Mouse (Mus musculus): ENCODE data around the gene Rnf144b.

Rnf144b gene

DNA sequence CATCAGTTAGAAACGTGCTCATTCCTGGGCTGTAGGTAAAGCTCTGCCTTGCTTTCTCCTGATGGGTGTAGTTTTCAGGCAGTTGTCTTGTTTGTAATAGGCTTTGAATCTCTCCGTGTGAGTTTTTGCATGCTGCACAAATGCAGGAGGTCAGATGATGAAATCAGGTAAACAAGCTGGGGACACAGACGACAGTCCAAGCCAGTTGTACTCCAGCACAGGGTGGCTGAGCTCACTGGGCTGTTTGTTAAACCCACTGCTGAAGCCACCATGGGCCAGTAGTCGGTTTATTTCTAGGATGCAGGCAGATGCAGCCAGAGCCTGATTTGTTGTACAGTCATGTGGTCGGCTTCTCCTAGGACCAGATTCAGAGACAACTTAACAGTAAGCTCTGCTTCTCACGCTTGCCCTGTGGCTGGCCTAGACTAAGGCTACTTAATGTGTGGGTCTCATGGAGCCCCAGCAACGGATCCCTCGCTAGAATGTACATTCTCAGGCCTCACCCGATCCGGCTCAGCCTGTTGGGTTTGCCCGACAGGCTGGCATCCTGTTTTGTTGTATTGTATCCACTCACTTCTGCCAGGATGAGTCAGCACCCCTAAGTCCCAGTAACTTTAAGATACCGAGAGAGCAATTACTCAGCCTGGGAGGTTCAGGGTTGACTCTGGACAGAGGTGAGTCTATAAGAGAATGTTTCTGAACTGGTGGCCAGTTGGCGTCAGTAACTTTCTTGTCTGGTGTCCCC is 48.5 kb downstream of the Rnf144b start:
- in situ Hi-C loops (cut with MboI, MseI), result loop anchor here (10.0 kb wide), 1 partner anchor 1274 kb away; no protein-coding TSS in a partner anchor

DNA sequence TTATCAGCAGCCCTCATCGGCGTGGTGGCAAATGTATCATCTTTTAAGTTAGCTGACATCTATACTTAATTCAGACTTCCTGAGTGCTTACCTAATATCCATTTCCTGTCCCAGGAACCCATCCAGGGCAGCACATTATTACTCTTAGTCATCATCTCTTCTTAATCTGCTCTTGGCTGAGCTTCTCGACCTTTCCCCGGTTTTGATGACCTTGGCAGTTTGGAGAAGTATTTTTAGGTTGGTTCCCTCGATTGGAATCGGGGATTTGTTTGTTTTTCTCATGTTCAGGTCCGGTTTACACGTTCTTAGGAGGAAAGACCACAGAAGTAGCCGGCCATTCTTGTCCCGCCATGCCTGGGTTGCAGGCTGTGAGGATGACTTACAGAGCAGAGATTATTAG is 50.4 kb downstream of the Rnf144b start:
- in situ Hi-C loops (cut with MboI, MseI), result loop anchor here (10.0 kb wide), 1 partner anchor 1272 kb away; no protein-coding TSS in a partner anchor

DNA sequence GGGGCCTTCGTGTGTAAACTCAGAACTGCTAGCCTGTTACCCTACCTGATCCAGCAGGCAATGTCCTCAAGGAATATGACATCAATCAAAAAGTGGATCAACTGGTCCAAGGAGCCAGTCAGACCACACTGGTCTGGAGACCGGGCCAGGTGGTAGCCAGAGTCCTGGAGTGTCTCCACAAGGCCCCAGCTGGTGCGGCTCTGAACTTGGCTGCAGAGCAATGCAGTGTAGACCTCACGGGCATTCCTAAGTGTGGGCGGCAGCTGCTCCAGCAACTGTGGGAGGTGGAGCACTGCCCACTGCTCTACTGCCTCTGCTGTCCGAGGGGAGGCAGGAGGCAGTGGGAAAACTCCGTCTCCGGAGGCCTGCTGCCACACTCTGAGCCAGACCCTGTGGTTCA is 55.7 kb downstream of the Rnf144b start:
- in situ Hi-C loops (cut with MboI, MseI), result loop anchor here (10.0 kb wide), 1 partner anchor 1267 kb away; no protein-coding TSS in a partner anchor

DNA sequence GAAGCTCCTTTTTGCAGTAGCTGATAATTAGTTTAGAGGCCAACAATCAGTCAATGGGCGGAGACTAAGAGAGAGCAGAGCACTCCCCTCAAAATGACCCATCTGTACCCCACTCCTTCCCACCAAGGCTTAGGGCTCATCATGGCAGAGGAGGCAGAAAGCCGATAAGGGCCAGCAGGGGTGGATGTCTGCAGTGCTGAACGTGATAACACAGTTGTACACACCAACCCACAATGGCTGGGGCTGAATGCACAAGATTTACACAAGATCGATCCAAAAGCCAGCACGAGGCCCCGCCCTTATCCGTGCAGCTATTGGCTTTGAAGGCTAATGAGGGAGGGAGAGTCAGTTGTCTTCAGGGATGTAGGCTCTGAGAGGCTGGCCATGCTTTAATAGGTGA is 58.3 kb downstream of the Rnf144b start:
- in situ Hi-C loops (cut with MboI, MseI), result no loop called here

DNA sequence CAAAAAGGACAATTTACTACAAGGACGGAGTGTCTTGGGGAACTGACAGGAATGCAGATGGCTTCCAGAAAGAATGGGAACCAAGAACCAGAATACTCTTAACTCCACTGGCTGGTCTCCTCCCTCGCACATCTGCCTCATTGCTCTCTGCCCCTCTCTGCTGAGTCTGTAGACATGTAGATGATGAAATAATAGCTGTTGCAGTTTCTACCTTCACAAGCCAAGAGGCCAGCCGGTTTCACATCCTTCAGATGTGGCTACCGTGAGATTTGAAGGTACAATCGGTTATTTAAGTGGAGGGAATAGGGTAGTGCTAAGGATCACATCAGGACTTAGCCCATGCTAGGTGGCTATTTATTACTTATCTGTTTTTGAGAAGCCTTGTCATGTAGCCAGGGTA is 59.9 kb downstream of the Rnf144b start:
- in situ Hi-C loops (cut with MboI, MseI), result no loop called here

DNA sequence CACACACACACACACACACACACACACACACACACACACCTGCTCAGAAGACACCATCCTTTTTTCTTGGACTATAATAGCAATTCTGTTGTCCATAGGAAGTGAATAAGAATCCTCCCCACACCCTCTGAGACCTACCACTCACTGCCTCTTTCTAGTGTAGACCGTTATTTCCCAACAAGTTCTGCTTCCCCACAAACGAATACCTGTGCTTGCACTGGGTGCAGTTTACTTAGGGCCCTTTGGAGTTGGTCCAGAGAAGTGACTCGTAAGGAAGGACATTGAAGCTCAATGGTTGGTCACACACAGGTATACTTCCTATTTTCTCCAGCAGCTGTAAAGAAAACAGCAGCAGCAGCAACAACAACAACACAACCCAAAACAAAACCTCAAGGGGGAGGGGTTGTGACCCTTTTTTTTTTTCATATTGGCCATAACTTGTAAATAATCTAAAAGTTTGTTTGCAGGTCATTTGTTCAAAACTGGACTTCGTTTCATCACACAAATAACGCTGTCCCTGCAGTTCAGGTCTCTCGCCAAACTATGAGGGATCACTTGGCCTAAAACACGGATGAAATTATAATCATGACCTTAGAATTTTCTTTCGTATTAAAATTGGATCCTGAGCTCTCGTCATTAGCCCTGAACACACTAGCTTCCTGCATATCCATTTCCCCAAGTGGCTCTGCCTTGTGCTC is 60.7 kb downstream of the Rnf144b start:
- in situ Hi-C loops (cut with MboI, MseI), result no loop called here

DNA sequence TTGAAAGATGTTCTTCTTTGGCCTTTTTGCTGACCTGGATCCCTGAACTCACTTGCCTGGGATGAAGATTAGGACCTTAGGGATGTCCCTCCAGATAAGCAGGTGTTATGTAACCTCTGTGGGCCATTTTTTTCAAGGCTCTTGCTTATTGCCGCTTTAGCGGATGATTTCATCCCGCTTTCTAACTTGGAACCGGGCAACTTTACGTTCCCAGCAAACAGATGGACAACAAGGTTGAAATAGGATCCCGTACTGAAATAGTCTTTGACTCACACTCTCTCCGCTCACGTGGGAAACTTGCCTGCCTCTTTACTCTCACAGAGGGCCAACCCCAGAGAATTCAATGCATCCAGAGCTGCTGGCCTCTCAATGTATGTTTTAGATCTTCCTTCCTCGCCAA is 61.3 kb downstream of the Rnf144b start:
- in situ Hi-C loops (cut with MboI, MseI), result no loop called here

DNA sequence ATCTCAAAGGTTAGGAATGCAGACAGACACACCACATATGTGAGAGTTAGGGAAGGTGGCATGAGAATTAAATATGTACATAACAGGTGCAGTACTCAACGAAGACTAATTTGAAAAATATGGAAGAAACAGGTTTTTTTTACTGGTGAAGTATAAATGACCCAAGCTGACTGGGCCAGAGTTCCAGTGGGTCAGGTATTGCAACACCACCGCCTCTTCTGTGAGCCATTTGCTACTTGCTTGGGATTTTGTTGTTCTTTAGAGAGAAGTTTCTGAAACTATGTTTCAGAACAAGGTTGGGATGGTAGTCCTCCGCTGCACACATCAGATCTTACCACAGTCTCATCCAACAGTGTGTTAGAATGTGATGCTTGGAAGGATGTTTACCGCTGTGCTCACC is 65.4 kb downstream of the Rnf144b start:
- in situ Hi-C loops (cut with MboI, MseI), result no loop called here

DNA sequence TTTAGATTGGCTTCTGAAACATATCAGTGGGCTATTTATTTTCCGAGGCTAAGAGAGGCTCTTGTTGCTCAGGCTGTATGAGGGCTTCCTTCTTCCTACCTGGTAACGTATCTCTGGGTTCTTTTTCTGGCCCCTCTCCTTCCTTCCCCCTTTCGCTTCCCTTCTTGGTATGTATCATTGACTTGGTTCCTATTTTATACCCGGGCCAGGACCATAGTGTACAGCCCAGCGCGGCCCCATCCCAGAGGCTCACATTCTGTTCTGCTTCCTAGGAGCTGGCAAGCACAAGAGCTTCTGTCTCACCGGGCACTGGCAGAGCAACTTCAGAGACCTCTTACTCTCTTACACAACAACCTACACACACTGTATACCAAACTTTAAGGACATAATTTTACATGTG is 67.5 kb downstream of the Rnf144b start:
- in situ Hi-C loops (cut with MboI, MseI), result no loop called here

DNA sequence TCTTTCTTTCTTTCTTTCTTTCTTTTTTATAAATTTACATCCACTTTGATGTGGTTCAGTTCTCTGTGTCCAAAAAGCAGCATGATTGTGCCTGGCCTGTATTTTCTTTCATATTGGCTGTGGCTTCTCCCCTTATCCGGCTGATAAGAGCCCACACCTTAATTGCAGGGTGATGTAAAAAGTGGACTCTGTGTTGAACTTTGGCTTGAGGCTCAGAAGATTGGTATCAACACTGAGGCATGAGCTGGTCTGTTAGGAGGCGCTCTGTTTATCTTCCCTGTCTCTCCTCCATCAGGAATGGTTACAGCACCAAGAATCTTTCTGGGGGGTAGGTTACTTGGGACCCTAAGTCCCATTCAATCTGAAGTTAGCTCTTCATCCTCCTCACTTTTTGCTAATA is 69.7 kb downstream of the Rnf144b start:
- in situ Hi-C loops (cut with MboI, MseI), result no loop called here

DNA sequence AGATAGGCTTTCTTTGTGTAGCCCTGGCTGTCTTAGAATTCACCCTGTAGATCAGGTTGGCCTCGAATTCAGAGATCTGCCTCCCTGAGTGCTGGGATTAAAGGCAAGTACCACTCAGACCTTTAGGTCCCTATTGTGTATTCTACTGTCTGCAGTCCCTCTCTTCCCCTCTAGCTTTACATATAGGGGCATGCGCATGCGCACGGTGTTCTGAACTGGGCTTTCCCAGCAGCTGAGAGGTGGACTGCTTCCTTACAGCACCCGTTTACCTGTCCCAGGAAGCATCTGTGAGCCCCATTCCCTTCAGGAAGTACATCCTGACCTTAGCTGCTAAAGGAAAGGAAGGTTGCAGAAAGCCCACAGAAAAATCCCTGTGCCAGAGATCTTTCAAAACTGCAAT is 70.3 kb downstream of the Rnf144b start:
- in situ Hi-C loops (cut with MboI, MseI), result no loop called here

DNA sequence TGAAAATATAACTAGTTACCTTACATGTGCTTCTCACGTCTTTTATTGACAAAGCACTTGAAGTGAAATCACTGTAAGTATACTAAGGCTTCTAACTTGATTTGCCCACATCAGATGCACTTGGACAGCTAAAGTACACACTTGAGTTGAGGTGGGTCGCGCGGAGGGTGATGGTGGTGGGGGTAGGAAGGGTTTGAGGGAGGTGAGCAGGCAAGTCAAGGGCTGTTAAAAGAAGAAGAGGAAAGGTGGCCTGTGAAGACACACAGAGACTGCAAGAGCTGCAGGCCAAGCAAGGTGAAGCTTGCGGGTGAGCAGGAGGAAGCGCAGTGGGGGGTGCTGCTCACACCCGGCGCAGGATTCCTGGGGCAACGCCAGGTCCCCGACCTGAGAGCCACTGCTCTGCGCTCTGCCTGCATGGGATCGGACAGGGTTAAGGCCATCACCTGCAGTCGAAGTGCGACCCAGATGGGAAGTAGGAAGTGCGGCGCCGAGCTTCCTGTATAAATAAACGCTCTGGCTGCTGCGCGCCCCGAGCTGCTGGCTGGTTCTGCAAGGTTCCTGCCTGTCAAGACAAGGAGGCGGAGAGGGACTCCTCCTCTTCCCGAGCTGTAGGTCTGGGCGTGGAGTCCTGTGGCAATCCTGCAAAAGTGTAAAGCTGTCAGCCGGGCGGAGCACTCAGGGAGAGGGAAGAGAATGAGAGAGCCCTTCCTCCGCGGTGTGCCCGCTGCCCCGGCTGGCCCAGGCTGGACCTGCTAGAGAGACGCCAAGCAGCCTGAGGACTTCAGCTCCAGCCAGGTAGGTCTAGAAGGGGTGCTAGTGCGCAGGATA is 71.1 kb downstream of the Rnf144b start:
- in situ Hi-C loops (cut with MboI, MseI), result no loop called here

DNA sequence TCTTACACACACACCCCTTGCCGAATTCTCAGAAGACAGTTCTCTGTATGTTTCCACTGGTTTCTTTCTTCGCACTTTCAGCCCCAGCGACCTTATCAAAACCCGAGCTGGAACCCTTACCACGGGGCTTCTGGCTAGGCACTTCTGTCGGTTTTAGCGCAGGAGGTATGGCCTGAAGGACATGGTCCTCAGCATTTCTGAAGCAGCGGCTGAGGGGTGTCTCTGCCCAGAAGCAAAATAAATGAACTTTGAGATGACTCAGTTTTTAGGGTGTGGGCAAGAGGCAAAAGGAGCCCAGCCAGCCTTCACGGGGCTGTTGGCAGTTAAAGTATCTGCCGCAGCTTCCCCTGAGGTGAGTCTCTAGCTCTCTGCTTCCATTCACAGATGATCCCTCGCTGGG is 72.2 kb downstream of the Rnf144b start:
- in situ Hi-C loops (cut with MboI, MseI), result no loop called here

DNA sequence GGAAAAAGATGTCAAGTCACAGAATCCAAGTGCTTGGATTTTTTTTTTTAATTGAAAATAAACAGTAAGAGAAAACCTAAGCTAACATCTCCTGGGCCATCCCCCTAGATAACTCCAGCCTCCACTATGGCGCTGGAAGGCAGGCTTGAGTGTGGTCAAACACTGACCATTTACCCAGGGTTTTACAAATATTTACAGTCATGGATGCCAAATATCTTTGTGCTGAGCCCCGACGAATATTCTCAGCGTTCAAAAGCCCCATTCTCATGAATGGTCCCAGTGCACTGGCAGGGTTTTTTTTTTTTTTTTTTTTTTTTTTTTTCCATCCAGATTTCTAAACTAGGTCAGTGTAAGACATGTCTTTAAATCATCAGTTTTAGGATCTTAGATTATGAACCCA is 73.0 kb downstream of the Rnf144b start:
- in situ Hi-C loops (cut with MboI, MseI), result no loop called here

DNA sequence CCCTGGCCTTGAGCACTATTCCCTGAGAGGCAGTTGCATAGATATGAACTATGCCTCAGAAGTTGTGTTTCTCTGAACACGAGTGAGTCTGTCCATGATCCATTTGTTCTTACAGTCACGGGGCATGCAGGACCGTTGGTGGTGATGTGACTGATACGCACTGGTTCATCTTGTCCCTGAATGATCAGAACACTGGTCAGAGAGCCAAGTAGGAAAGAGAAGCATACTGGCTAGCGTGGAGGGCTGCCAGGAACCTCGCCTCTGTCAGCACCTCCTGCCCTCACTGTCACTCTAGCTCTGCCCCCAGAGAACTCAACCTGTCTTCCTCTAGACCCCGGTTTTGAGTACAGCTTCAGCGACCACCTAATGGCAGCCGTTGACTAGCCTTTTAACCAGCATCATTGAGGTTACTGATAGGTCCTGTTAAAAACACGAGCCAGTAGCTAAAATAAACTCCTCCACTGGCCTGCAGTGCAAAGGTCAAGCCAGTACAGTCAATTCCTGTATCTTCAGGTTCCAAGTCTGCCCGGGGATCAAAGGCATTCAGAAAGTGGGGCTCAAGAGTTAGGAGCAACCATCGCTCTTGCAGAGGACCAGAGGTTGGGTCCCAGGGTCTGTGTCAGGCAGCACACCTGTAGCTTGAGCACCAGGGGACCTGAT is 77.7 kb downstream of the Rnf144b start:
- in situ Hi-C loops (cut with MboI, MseI), result no loop called here

DNA sequence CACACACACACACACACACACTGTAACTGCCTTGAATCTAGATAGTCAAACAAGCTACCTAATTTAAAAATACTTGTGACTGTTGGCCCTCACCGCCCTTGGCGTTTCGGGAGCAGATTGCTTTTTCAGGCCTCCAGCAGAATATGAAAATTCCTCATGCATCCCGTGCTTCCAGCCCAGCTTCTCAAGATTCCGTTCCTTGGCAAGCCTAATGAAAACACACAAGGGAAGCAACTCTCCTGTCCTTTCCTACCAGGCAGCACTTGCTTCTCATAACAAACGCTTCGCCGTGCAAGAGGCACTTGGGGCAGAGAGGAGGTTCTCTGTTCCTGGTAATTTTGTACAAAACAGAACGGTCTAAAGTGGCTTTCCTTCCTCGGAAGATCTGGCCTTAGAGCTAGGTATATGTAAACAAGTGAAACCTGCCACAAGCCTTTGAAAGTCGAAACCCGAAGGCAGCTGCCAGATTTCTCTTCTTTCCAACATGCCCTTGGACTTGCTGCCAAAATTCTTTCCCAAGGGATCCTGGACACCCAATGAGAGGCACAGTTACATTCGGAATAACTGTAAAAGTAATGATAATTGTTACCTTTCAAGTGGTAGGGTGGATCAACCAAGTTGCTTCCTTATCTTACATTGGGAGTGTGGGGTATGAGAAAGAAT is 79.6 kb downstream of the Rnf144b start:
- in situ Hi-C loops (cut with MboI, MseI), result no loop called here

DNA sequence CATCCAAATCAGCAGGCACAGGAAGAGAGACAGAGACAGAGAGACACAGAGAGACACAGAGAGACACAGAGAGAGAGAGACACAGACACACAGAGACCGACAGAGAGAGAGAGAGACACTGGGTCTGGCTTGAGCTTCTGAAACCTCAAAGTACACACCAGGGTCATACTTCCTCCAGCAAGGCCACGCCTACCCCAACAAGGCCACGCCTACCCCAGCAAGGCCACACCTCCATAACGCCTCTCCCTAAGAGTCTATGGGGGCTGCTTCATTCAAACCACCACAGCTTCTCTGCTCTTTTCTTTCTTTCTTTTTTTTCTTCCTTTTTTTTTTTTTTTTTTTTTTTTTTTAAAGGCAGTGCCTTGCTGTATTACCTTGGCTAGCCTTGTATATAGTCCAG is 88.0 kb downstream of the Rnf144b start:
- in situ Hi-C loops (cut with MboI, MseI), result no loop called here

DNA sequence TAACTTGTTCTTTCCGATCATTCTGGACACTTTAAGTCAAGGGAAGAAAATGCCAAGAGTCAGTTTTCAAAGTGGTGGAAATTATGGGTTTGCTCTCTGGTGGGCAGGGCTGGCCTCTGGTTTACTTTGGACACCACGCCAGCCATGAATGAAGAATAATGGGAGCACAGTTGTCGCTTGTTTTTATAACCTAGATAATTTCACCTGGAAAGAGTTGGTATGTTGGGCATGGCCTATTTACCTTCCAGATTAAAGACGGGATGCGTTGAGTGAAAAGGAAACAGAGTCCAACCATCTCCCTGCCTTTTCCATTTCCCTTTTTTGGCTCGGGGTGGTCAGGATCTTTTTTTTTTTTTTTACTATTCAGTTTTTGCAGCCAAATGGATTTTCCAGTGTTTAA is 88.5 kb downstream of the Rnf144b start:
- in situ Hi-C loops (cut with MboI, MseI), result no loop called here

DNA sequence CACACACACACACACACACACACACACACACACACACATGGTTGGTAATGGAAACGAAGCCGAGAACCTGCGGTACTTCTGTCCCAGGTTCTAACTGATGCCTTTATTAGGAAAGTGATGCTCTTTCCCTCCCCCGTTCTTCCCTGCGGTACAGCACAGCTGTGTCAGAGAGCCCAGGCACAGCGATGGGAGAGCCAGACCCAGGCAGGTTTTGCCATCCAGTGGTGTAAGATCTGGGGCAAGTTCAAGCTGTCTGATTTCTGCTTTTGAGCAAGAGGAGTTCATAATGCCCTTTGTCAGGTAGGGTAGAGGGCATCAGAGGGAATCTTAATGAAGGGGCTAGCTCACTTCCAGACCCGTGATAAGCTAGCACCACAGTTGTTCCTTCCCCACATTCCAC is 89.1 kb downstream of the Rnf144b start:
- in situ Hi-C loops (cut with MboI, MseI), result no loop called here

DNA sequence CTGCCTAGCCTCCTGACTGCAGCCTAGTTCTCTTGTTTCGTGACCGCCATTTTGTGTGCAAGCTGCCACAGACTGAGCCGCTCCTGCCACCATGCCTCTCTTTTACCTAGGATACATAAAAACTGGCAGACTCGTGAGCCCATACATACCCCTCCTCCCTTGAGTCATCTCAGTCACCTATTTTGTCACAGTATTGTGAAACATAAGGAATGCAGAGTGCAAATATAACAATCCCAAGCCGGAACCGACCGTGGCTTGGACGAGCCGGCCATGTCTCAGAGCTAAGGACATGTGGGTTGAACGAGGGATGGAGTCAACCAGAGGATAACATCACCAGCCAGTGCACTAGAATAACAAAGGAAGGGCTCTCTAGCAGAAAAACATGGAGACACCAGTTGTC is 91.4 kb downstream of the Rnf144b start:
- in situ Hi-C loops (cut with MboI, MseI), result no loop called here

DNA sequence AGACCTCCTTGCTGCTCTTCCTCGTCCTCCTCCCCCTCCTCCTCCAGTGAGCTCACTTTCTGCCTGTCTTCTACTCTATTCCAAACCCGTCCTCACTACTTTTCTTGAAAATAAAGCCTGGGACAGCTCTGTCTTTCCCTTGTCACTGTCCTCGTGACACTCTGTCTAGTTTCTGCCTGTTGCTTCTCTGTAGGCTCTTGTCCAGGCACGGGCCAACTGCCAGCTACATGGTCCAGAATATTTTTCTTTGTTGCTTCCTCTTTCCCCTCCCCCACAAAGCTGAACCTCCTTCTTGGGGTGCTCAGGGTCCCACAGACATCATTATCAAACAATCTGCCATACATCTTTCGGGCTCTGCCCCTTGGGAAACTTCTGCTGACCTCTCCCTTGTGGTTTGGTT is 92.4 kb downstream of the Rnf144b start:
- in situ Hi-C loops (cut with MboI, MseI), result no loop called here

Measured in regulatory T cell (primary cell).